Mouse (Mus musculus): ENCODE results near the gene Fat3. TPM values are rescaled to one million over a fixed set of nuclear protein-coding genes. Genes with fewer than 3 reads are reported as not detected.

Gene Fat3
- polyA plus RNA-seq, 1 experiment from 2014 or later, result 2.3 TPM

DNA sequence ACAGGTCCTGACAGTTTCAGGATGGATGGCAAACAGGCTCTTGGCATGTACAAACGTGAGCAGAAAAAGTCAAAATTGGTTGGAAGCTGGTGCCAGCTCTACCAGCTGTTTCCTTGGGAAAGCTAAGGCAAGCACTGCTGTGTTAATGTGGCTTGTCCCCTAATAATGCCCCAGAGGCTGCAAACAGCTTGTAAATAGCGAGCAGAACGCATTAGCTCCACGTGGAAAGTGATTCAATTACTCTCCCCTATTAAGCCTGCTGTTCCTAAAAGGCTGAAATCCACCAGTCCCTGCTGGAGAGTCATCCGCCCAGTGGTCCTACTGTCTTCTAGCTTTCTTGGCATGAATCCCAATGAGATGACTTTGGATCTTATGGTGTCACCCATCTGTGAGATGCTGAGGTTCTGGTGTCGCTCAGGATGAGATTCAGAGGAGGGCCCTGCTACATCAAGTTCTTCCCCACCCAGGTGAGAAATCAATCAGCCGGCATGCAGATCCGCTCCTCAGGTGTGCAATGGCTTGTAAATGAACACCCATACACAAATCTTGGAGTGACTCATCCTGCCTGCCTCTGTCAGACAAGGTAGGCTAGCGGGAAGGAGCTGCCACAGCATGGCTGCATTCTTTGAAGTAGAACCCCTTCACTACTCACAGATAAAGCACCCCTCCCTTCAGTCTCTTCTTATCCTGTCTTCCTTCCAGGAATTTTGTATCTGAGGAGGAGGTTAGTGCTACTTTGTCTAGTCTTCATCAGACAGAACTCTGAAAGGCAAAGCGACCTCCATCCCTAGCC lies 634.6 kb downstream of the Fat3 start:
- DNase-seq (ENCODE audit: low spot score), result no peak
- Histone ChIP-seq H3K27ac (no peak overlapping the region), H3K27me3 (ENCODE audit: low read depth, poor library complexity, severe bottlenecking) (no peaks in the 10 kb centered on the region), H3K4me1 (peaks cover 16% of the 10 kb centered on the region), H3K9me3 (replicated peaks) (no peaks in the 10 kb centered on the region), H3K36me3 (no peaks in the 10 kb centered on the region), H3K4me3 (no peak overlapping the region)
- 68% methylated on average over 10 of the region's 10 CpGs for WGBS

DNA sequence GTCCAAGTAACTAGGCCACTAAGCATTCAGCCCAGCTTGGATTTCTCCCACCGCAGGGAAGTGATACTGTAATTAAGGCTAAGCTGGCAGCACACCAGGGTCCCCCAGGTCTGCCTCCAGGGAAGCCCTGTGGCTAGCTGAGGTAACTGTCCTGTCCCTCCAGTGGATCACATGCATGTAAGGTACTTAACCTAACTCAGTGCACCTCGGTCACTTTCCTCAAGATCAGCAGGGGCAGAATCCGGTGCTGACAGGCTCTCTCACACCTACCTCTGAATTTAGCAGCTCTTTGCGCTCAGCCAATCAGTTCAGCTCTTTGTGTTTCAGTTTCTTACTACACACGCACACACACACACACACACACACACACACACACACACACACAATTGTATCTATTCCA lies 639.7 kb downstream of the Fat3 start:
- Histone ChIP-seq H3K4me3 (no peak overlapping the region), H3K36me3 (no peaks in the 10 kb centered on the region), H3K27me3 (ENCODE audit: low read depth, poor library complexity, severe bottlenecking) (no peaks in the 10 kb centered on the region), H3K4me1 (peaks cover 12% of the 10 kb centered on the region), H3K9me3 (replicated peaks) (no peaks in the 10 kb centered on the region), H3K27ac (no peak overlapping the region)
- 80% methylated on average over 5 of the region's 5 CpGs for WGBS
- no peak for DNase-seq (ENCODE audit: low spot score)
